Mouse (Mus musculus) kidney, postnatal 0 days (tissue): ENCODE results near the gene Serpind1. TPM values are rescaled to one million over a fixed set of nuclear protein-coding genes. Genes with fewer than 3 reads are reported as not detected.

ENCODE experiments used
- ATAC-seq: fragments of 200-750 bp; cut with Nextera tagmentation; replicated peaks from 2 replicates; pipeline ENCODE4 v1.8.0; 2017; ENCODE audit warnings: low read depth, moderate number of reproducible peaks, moderate TSS enrichment, moderate library complexity; ENCODE audit not compliant: low FRiP score
- DNase-seq: peaks from one replicate; pipeline ENCODE4 v3.0.0-alpha.2; 2016; ENCODE audit warnings: low spot score
- H3K27ac ChIP-seq: fragments of 300-500 bp; sonication (generic); 2 replicates; pipeline ENCODE4 v1.5.1; 2014; ENCODE audit warnings: mild to moderate bottlenecking
- H3K27me3 ChIP-seq: fragments of 300-500 bp; sonication (generic); 2 replicates; pipeline ENCODE4 v1.6.1; 2014; ENCODE audit warnings: low read length, mixed read lengths; ENCODE audit not compliant: insufficient read depth
- H3K36me3 ChIP-seq: fragments of 300-500 bp; sonication (generic); 2 replicates; pipeline ENCODE4 v1.6.1; 2014; ENCODE audit warnings: low read length, mixed read lengths; ENCODE audit not compliant: insufficient read depth
- H3K4me1 ChIP-seq: fragments of 300-500 bp; sonication (generic); replicated peaks from 2 replicates; pipeline ENCODE4 v1.6.1; 2014; ENCODE audit warnings: antibody characterized with exemption, low read length, mixed read lengths; ENCODE audit not compliant: insufficient read depth
- H3K4me2 ChIP-seq: fragments of 300-500 bp; sonication (generic); 2 replicates; pipeline ENCODE4 v1.6.1; 2014; ENCODE audit warnings: mild to moderate bottlenecking, low read length, moderate library complexity, mixed read lengths
- H3K4me3 ChIP-seq: fragments of 300-500 bp; sonication (generic); replicated peaks from 2 replicates; pipeline ENCODE4 v1.5.1; 2014; ENCODE audit warnings: low read depth, low read length
- H3K9ac ChIP-seq: fragments of 300-500 bp; sonication (generic); 2 replicates; pipeline ENCODE4 v1.6.1; 2014; ENCODE audit warnings: low read depth, low read length
- H3K9me3 ChIP-seq: fragments of 300-500 bp; sonication (generic); replicated peaks from 2 replicates; pipeline ENCODE4 v1.6.1; 2016; ENCODE audit warnings: low read length, inconsistent platforms, mixed read lengths
- CTCF ChIP-seq: IDR thresholded peaks from 2 replicates; pipeline ENCODE4 v1.5.1; 2016; ENCODE audit warnings: antibody characterized with exemption, low read depth, mild to moderate bottlenecking, moderate library complexity
- WGBS: fragments of 180-500 bp; shearing (Covaris S2); extraction: QIAGEN DNeasy Blood & Tissue Kit; methylation state at CpG from one replicate; pipeline ENCODE4 v1.1.7; 2014; 5-methylcytosine and 5-hydroxymethylcytosine counted together
- polyA plus RNA-seq: library from polyadenylated mRNA; unstranded; fragments of >200 nt; fragmentation: Nextera tagmentation; extraction: Ambion mirVana; gene quantifications from 2 replicates; pipeline ENCODE4 v1.2.1, GENCODE M21; 2015

The Serpind1 gene
- polyA plus RNA-seq, 1 experiment from 2014 or later: 0.21 TPM

- no peak for ATAC-seq
- DNase-seq: no peak
- H3K9me3 ChIP-seq: no peaks in the 10 kb centered on the region
- no peaks in the 10 kb centered on the region for H3K27me3 ChIP-seq
- WGBS: 84% methylated on average over 4 of the region's 4 CpGs
- H3K9ac ChIP-seq: no peak overlapping the region
- no peak overlapping the region for H3K4me3 ChIP-seq
- no peak overlapping the region for H3K4me2 ChIP-seq
- peaks cover 5% of the 10 kb centered on the region; the same call in 1 of the 2 replicates for H3K36me3 ChIP-seq
- no peaks in the 10 kb centered on the region for H3K4me1 ChIP-seq
- no peak overlapping the region for H3K27ac ChIP-seq
- no peak for TF ChIP-seq CTCF
Measured at GRCm38 (mm10) chr16:17341847-17342246, 10.7 kb downstream of the Serpind1 start.

- Histone ChIP-seq H3K4me3 (no peak overlapping the region), H3K27ac (no peak overlapping the region), H3K4me2 (no peak overlapping the region), H3K27me3 (no peaks in the 10 kb centered on the region), H3K4me1 (no peaks in the 10 kb centered on the region), H3K9me3 (no peaks in the 10 kb centered on the region), H3K36me3 (peaks cover 13% of the 10 kb centered on the region), H3K9ac (no peak overlapping the region)
- 70% methylated on average over 8 of the region's 8 CpGs for WGBS
- peak; percentile 18 for DNase-seq
- no peak for TF ChIP-seq CTCF
- ATAC-seq: no peak
Measured at GRCm38 (mm10) chr16:17345141-17345812, 14.1 kb downstream of the Serpind1 start.

DNA sequence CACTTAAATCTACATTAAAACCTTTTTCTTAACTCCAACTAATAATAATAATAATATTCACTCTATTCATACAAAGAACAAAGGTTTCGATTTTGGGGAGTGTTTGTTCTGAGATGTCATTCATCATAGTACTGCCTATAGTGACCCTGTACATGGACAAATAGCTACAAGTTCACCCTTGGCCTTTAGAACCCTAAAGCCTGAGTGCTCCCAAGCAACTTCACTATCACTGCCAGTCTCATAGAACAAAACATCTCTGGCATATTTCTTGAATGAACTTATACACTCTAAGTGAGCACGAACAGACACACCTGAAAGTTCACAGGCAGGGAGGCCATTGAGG, 14.6 kb downstream of the Serpind1 start:
- ATAC-seq (no peak), DNase-seq (no peak)
- no peak overlapping the region for H3K9ac ChIP-seq
- TF ChIP-seq CTCF: no peak
- H3K27me3 ChIP-seq: no peaks in the 10 kb centered on the region
- no peaks in the 10 kb centered on the region for H3K4me1 ChIP-seq
- no peak overlapping the region for H3K4me2 ChIP-seq
- 88% methylated on average over 2 of the region's 2 CpGs for WGBS
- H3K27ac ChIP-seq: no peak overlapping the region
- H3K9me3 ChIP-seq: no peaks in the 10 kb centered on the region
- no peak overlapping the region for H3K4me3 ChIP-seq
- H3K36me3 ChIP-seq: peaks cover 18% of the 10 kb centered on the region

- Histone ChIP-seq H3K36me3 (peaks cover 22% of the 10 kb centered on the region), H3K27ac (no peak overlapping the region), H3K4me3 (no peak overlapping the region), H3K27me3 (no peaks in the 10 kb centered on the region), H3K4me2 (no peak overlapping the region), H3K9ac (no peak overlapping the region), H3K9me3 (no peaks in the 10 kb centered on the region), H3K4me1 (no peaks in the 10 kb centered on the region)
- DNase-seq: no peak
- 77% methylated on average over 1 of the region's 1 CpGs for WGBS
- no peak for ATAC-seq
- TF ChIP-seq CTCF: no peak
Measured at GRCm38 (mm10) chr16:17346766-17347165, 15.6 kb downstream of the Serpind1 start.

- H3K36me3 ChIP-seq: peaks cover 30% of the 10 kb centered on the region
- no peak overlapping the region for H3K27ac ChIP-seq
- DNase-seq (no peak), ATAC-seq (no peak)
- no peaks in the 10 kb centered on the region for H3K27me3 ChIP-seq
- H3K4me2 ChIP-seq: no peak overlapping the region
- H3K9ac ChIP-seq: no peak overlapping the region
- no peak for TF ChIP-seq CTCF
- H3K4me1 ChIP-seq: no peaks in the 10 kb centered on the region
- WGBS: 88% methylated on average over 6 of the region's 6 CpGs
- no peaks in the 10 kb centered on the region for H3K9me3 ChIP-seq
- H3K4me3 ChIP-seq: no peak overlapping the region
Measured at GRCm38 (mm10) chr16:17356031-17356430, 24.9 kb downstream of the Serpind1 start.

GRCm38 (mm10) chr16:17358787-17359186, 27.6 kb downstream of the Serpind1 start:
- no peaks in the 10 kb centered on the region for H3K27me3 ChIP-seq
- ATAC-seq (no peak), DNase-seq (no peak)
- no peaks in the 10 kb centered on the region for H3K4me1 ChIP-seq
- H3K9ac ChIP-seq: no peak overlapping the region
- H3K36me3 ChIP-seq: peaks cover 30% of the 10 kb centered on the region; the same call in 1 of the 2 replicates
- no peak overlapping the region for H3K4me2 ChIP-seq
- no peak for TF ChIP-seq CTCF
- H3K27ac ChIP-seq: no peak overlapping the region
- H3K4me3 ChIP-seq: no peak overlapping the region
- no peaks in the 10 kb centered on the region for H3K9me3 ChIP-seq
- 93% methylated on average over 4 of the region's 4 CpGs for WGBS

- no peak for ATAC-seq
Measured at GRCm38 (mm10) chr16:17382306-17382705, 51.1 kb downstream of the Serpind1 start.

More at GRCm38 (mm10) chr16:17382306-17382705, 51.1 kb downstream of the Serpind1 start:
- TF ChIP-seq CTCF: no peak
- Histone ChIP-seq H3K9ac (no peak overlapping the region), H3K9me3 (no peaks in the 10 kb centered on the region), H3K27ac (no peak overlapping the region), H3K4me2 (no peak overlapping the region), H3K27me3 (no peaks in the 10 kb centered on the region), H3K36me3 (0 out of 2 replicates have a peak, but pooled peaks cover 11% of the 10 kb centered on the region), H3K4me3 (no peak overlapping the region), H3K4me1 (no peaks in the 10 kb centered on the region)
- 91% methylated on average over 4 of the region's 4 CpGs for WGBS
- no peak for DNase-seq
